Mouse (Mus musculus) lung, postnatal 0 days (tissue): ENCODE data around the gene Pds5b. TPM values are rescaled to one million over a fixed set of nuclear protein-coding genes. Genes with fewer than 3 reads are reported as not detected.
"Not testable (repeated sequence)": the region's sequence is repeated elsewhere in the genome, so short reads cannot be mapped to it uniquely, and the experiment has no call there.

ENCODE experiments used
- ATAC-seq: fragments of 200-750 bp; cut with Nextera tagmentation; 2 replicates; pipeline ENCODE4 v1.8.0; 2017; ENCODE audit warnings: moderate library complexity
- DNase-seq: peaks from one replicate; pipeline ENCODE4 v3.0.0-alpha.2; 2016; ENCODE audit warnings: low spot score
- H3K27ac ChIP-seq: fragments of 300-500 bp; sonication (generic); 2 replicates; pipeline ENCODE4 v1.5.1; 2014; ENCODE audit warnings: antibody characterized with exemption, mild to moderate bottlenecking, low read length, mixed read lengths
- H3K27me3 ChIP-seq: fragments of 300-500 bp; sonication (generic); replicated peaks from 2 replicates; pipeline ENCODE4 v1.6.1; 2014; ENCODE audit warnings: low read length, mixed read lengths; ENCODE audit not compliant: insufficient read depth
- H3K36me3 ChIP-seq: fragments of 300-500 bp; sonication (generic); 2 replicates; pipeline ENCODE4 v1.6.1; 2014; ENCODE audit warnings: low read length, mixed read lengths; ENCODE audit not compliant: insufficient read depth
- H3K4me1 ChIP-seq: fragments of 300-500 bp; sonication (generic); 2 replicates; pipeline ENCODE4 v1.6.1; 2014; ENCODE audit warnings: antibody characterized with exemption, low read depth, low read length, mixed read lengths; ENCODE audit not compliant: insufficient read depth
- H3K4me2 ChIP-seq: fragments of 300-500 bp; sonication (generic); replicated peaks from 2 replicates; pipeline ENCODE4 v1.6.1; 2014; ENCODE audit warnings: low read depth, mild to moderate bottlenecking, low read length, moderate library complexity, mixed read lengths
- H3K4me3 ChIP-seq: fragments of 300-500 bp; sonication (generic); 2 replicates; pipeline ENCODE4 v1.5.1; 2014; ENCODE audit warnings: low read depth, low read length
- H3K9ac ChIP-seq: fragments of 300-500 bp; sonication (generic); replicated peaks from 2 replicates; pipeline ENCODE4 v1.6.1; 2014; ENCODE audit warnings: low read depth, mild to moderate bottlenecking
- H3K9me3 ChIP-seq: fragments of 300-500 bp; sonication (generic); 2 replicates; pipeline ENCODE4 v1.6.1; 2016; ENCODE audit warnings: low read length, mixed read lengths
- CTCF ChIP-seq: IDR thresholded peaks from 2 replicates; pipeline ENCODE4 v1.5.1; 2016; ENCODE audit warnings: antibody characterized with exemption, mild to moderate bottlenecking
- EP300 ChIP-seq: IDR thresholded peaks from 2 replicates; pipeline ENCODE4 v1.6.1; 2016; ENCODE audit warnings: antibody characterized with exemption, mild to moderate bottlenecking, control low read depth
- WGBS: fragments of 180-500 bp; shearing (Covaris S2); extraction: QIAGEN DNeasy Blood & Tissue Kit; methylation state at CpG from one replicate; pipeline ENCODE4 v1.1.7; 2014; 5-methylcytosine and 5-hydroxymethylcytosine counted together
- polyA plus RNA-seq: library from polyadenylated mRNA; unstranded; fragments of >200 nt; fragmentation: Nextera tagmentation; extraction: Ambion mirVana; gene quantifications from 2 replicates; pipeline ENCODE4 v1.2.1, GENCODE M21; 2015

Pds5b gene
- polyA plus RNA-seq, 1 experiment from 2014 or later: 10.2 TPM

DNA sequence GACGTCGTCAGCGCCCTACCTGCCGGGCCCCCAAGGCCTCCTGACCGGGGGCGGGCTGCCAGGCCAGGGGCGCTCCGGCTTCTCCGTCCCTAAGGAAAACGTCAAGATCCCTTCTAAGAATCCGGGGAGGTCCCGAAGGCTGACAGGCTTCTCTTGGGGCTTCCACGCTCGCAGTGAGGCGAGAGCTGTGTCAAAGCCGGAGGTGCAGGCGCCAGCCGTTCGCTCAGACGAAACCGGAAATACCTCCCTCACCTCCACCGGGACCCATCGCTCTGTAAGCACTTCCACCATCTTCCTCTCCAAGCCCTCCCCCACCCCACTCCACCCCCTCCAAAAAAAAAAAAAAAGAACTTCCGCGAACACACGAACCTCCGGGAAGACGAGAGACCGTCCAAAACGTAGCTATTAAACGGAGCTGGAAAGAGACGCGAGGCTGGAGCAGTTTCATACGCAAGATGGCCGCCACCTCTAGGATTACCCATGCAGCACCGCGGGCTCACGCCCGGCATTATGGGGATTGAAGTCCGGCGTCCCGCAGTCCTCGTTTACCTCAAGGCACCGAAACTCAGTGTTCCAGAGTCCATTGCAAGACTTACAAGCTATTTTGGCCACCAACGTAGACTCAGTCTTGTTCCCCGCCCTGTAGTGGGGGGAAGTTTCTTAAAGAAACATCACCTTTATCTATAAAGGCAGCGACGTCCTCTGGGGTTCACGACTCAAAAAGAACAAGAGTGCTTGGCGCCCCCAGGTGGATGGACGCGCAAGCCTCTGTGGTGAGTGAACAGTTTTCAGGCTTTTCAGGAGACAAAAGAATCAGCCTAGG, 8.2 kb upstream of the Pds5b start:
- WGBS: under 1% methylated on average over 50 of the region's 52 CpGs
- ATAC-seq: peak; percentile 99
- TF ChIP-seq EP300 (0 out of 2 replicates have a peak, but pooled peaks have one; percentile 55), CTCF (peak; percentile 91)
- Histone ChIP-seq H3K4me1 (peaks cover 6% of the 10 kb centered on the region; the same call in 1 of the 2 replicates), H3K4me2 (peak overlapping the region; percentile 60), H3K27me3 (no peaks in the 10 kb centered on the region), H3K4me3 (peak overlapping the region; percentile 71), H3K9me3 (no peaks in the 10 kb centered on the region), H3K9ac (peak overlapping the region; percentile 88), H3K27ac (peak overlapping the region; percentile 98), H3K36me3 (no peaks in the 10 kb centered on the region)
- peak; percentile 100 for DNase-seq

DNA sequence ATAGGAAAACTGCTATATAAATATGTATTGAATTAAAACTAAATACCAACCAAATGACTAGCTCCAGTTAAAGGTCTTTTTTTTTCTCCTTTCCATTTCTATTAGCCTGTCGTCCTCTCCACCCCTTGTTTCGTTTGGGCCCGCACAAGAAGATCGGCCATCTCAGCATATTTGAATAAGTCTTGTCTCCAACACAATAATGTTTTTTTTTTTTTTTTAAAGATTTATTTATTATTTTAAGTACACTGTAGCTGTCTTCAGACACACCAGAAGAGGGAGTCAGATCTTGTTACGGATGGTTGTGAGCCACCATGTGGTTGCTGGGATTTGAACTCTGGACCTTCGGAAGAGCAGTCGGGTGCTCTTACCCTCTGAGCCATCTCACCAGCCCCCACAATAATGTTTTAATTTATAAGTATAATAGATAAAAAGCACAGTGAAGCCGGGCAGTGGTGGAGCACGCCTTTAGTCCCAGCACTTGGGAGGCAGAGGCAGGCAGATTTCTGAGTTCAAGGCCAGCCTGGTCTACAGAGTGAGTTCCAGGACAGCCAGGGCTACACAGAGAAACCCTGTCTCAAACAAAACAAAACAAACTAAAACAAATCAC, 7.3 kb upstream of the Pds5b start, which contains the start of gene N4bp2l2:
Gene N4bp2l2, minus strand, starts transcription at position 51 of the 607 bp plus-strand sequence.
- 87% methylated on average over 8 of the region's 9 CpGs for WGBS
- H3K36me3 ChIP-seq, H3K27me3 ChIP-seq, H3K9me3 ChIP-seq, H3K4me1 ChIP-seq, ATAC-seq, DNase-seq: not testable (repeated sequence)
- peak within 1 kb of the TSS; percentile 88 for H3K9ac ChIP-seq
- H3K27ac ChIP-seq: peak within 1 kb of the TSS; percentile 98
- peak within 1 kb of the TSS; percentile 71 for H3K4me3 ChIP-seq
- H3K4me2 ChIP-seq: peak within 1 kb of the TSS; percentile 60

DNA sequence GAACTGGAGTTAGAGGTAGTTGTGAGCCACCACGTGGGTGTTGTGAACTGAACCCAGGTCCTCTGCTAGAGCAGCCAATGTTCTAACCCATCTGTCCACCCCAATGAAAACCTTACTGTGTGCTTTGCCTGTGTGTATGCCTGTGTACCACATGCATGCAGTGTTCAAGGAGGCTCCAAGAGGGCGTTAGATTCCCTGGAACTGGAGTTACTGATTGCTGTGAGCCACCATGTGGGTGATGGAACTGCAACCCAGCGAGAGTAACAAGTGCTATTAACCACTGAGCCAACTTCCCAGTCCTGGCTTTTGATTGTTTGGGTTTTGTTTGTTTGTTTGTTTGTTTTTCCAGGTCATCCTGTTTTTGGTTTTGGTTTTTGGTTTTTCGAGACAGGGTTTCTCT, 4.8 kb upstream of the Pds5b start:
- Histone ChIP-seq H3K27ac (no peak overlapping the region), H3K27me3 (no peaks in the 10 kb centered on the region), H3K9me3 (no peaks in the 10 kb centered on the region), H3K4me3 (no peak overlapping the region), H3K36me3 (no peaks in the 10 kb centered on the region), H3K4me1 (no peaks in the 10 kb centered on the region), H3K4me2 (no peak overlapping the region), H3K9ac (no peak overlapping the region)
- no peak for DNase-seq
- TF ChIP-seq CTCF: no peak
- no peak for TF ChIP-seq EP300
- 55% methylated on average over 4 of the region's 4 CpGs for WGBS
- no peak for ATAC-seq

DNA sequence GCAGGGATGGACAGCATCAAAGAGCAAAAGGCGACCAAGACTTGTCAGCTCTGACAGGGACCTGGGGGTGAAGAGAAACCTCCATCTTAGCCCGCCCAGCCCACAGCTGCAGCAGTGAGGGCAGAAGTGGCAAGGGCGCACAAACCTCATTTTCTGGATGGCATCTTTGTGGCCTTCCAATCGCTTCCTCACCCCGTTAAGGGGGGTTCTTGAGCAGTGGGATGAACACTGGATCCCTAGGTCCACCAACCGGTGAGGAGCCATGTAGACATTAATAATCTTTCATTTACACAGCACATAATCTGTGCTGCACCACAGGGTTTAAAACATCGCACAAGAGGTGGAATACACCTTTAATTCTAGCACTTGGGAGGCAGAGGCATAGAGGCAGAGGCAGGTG, 1.2 kb upstream of the Pds5b start:
- TF ChIP-seq CTCF: no peak
- TF ChIP-seq EP300: no peak

DNA sequence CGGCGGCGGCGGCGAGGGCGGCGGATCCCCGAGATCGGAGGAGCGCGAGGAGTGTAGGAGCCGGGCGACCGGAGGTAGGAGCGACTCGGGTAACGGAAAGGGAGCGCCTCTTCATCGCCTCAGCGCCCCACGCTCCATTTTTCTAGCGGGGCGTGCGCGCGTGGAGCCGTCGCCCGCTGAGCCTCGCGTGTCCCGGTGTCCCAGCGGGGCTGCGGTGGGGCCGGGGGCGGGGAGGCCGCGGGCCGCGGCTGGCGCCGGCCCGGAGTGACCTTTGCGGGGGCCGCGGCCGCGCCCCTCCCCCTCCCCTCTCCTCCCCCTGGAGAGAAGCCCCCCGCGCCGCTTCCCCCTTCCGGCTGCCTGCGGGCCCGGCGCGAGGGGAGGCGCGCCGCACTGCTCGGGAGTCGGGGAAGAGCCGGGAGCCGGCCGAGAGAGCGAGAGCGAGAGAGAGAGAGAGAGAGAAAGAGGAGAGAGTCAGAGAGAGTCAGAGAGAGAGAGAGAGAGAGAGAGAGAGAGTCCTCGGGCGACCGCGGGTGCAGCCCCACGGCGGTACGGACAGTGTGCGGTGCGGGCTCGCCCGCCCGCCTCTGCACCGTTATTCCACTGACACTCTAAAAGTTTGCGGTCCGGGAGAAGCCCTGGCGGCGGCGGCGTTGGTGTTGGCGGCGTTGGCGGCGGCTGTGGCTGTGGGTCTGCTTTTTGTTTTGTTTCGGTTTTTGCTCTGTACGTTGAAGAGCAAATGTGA, 512 bp downstream of the Pds5b start:
- H3K9ac ChIP-seq: peak overlapping the region; percentile 76
- ATAC-seq (peak; percentile 27), DNase-seq (peak; percentile 66)
- 0% methylated on average over 32 of the region's 91 CpGs for WGBS
- H3K4me2 ChIP-seq: peak overlapping the region; percentile 68
- peaks cover 4% of the 10 kb centered on the region; the same call in 1 of the 2 replicates for H3K4me1 ChIP-seq
- peak overlapping the region; percentile 81 for H3K27ac ChIP-seq
- H3K27me3 ChIP-seq: no peaks in the 10 kb centered on the region
- TF ChIP-seq CTCF (no peak), EP300 (no peak)
- peak overlapping the region; percentile 94 for H3K4me3 ChIP-seq
- H3K9me3 ChIP-seq: no peaks in the 10 kb centered on the region
- no peaks in the 10 kb centered on the region for H3K36me3 ChIP-seq

More for the DNA sequence above, 1.2 kb upstream of the Pds5b start:
- no peak overlapping the region for H3K4me2 ChIP-seq
- WGBS: 96% methylated on average over 7 of the region's 7 CpGs
- no peaks in the 10 kb centered on the region for H3K36me3 ChIP-seq
- no peaks in the 10 kb centered on the region for H3K9me3 ChIP-seq
- H3K9ac ChIP-seq: no peak overlapping the region
- no peak overlapping the region for H3K4me3 ChIP-seq
- peaks cover 4% of the 10 kb centered on the region; the same call in 1 of the 2 replicates for H3K4me1 ChIP-seq
- no peaks in the 10 kb centered on the region for H3K27me3 ChIP-seq
- no peak for DNase-seq
- no peak for ATAC-seq
- no peak overlapping the region for H3K27ac ChIP-seq

DNA sequence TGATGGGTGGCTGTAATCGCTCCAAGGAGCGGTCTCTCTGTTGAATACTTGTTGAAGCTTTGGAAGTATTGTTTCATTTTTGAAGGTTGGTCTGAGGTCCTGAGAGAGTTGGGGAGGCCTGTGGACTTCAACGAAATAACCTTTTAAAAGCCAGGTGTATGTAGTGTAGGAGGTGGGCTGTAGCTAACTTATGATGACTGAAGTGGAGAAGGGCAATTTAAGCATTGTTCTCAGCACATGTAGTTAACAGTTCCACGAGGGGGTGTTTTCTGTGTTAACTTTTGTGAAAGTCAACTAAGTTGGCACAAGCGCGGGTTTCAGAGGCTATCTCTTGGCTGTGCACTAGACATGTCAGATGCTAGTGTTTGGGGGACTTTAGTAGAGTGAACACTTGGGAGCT, 1.3 kb downstream of the Pds5b start:
- DNase-seq (no peak), ATAC-seq (no peak)
- H3K4me3 ChIP-seq: peak overlapping the region; percentile 94
- peak overlapping the region; percentile 68 for H3K4me2 ChIP-seq
- no peaks in the 10 kb centered on the region for H3K9me3 ChIP-seq
- no peak overlapping the region for H3K27ac ChIP-seq
- peaks cover 4% of the 10 kb centered on the region; the same call in 1 of the 2 replicates for H3K4me1 ChIP-seq
- no peak overlapping the region for H3K9ac ChIP-seq
- TF ChIP-seq CTCF (no peak), EP300 (no peak)
- H3K27me3 ChIP-seq: no peaks in the 10 kb centered on the region
- 32% methylated on average over 6 of the region's 6 CpGs for WGBS
- H3K36me3 ChIP-seq: no peaks in the 10 kb centered on the region

DNA sequence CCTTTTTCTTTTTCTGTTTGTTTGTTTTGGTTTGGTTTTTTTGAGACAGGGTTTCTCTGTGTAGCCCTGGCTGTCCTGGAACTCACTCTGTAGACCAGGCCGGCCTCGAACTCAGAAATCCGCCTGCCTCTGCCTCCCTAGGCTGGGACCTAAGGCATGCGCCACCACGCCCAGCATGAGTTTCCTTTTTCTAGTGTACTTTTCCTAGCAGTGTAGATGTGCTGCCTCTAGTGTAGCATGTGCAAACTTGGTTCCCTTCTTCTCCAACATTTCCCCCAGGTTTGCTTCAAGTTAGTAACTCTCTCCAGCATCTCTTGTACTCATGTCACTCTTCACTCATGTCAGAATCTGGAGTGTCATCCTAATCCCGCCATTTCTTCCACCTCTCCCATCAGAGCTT, 9.3 kb downstream of the Pds5b start:
- ATAC-seq, H3K4me1 ChIP-seq, H3K27me3 ChIP-seq, H3K9me3 ChIP-seq, H3K36me3 ChIP-seq, H3K4me2 ChIP-seq, DNase-seq, H3K4me3 ChIP-seq, H3K9ac ChIP-seq, H3K27ac ChIP-seq: not testable (repeated sequence)
- 90% methylated on average over 6 of the region's 6 CpGs for WGBS
